Mouse (Mus musculus) limb, embryonic 10.5 days (tissue): ENCODE measurements at regions not wholly inside any gene's neighbourhood (a gene's known extent, or its start where the extent isn't known, plus 50 kb on each side); places are given as distances from the start of the nearest gene placed in this dataset.
A peak's percentile ranks its signal among the peaks of the same experiment; 100 is the strongest.

ENCODE experiments used
- DNase-seq: peaks from one replicate; pipeline ENCODE4 v3.0.0-alpha.2; 2017; ENCODE audit warnings: low spot score
- H3K27ac ChIP-seq: fragments of 300-500 bp; sonication (generic); 2 replicates; pipeline ENCODE4 v1.5.1; 2016; ENCODE audit warnings: mild to moderate bottlenecking
- H3K27me3 ChIP-seq: fragments of 300-500 bp; sonication (generic); 2 replicates; pipeline ENCODE4 v1.6.1; 2016; ENCODE audit warnings: low read depth, mild to moderate bottlenecking; ENCODE audit not compliant: poor library complexity, severe bottlenecking
- H3K36me3 ChIP-seq: fragments of 300-500 bp; sonication (generic); 2 replicates; pipeline ENCODE4 v1.6.1; 2016; ENCODE audit warnings: mild to moderate bottlenecking, moderate library complexity
- H3K4me1 ChIP-seq: fragments of 300-500 bp; sonication (generic); 2 replicates; pipeline ENCODE4 v1.6.1; 2016
- H3K4me3 ChIP-seq: fragments of 300-500 bp; sonication (generic); 2 replicates; pipeline ENCODE4 v1.5.1; 2016; ENCODE audit warnings: mild to moderate bottlenecking, moderate library complexity
- H3K9me3 ChIP-seq: fragments of 300-500 bp; sonication (generic); replicated peaks from 2 replicates; pipeline ENCODE4 v1.6.1; 2016; ENCODE audit warnings: mild to moderate bottlenecking
- WGBS: fragments of 180-500 bp; shearing (Covaris S2); methylation state at CpG from one replicate; pipeline ENCODE4 v1.1.7; 2016; 5-methylcytosine and 5-hydroxymethylcytosine counted together

DNA sequence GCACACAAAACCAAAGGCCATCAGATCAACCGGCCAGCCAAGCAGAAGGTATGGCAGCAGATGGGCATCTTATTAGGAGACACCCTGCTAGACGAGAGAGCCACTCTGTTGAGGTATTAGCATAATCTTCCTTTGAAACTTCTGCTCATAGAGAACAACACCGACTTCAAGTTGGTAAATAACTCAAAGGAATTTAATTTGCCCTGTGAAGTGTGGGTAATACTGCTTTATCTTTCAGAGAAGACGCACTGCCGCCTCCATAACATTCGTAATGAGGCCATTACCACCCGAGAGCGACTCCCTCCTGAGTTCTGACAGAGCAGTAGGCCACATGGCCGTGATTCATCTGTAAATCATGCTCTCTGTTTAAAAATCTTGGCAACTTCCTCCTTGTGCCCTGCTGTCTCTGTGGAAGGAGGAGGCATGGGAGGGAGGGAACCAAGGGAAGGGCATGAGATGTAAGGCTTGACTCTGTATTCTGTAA is 214.4 kb downstream of the Gm10260 start:
- Histone ChIP-seq H3K36me3 (no peaks in the 10 kb centered on the region), H3K27ac (no peak overlapping the region), H3K27me3 (no peaks in the 10 kb centered on the region), H3K9me3 (no peaks in the 10 kb centered on the region), H3K4me3 (no peak overlapping the region), H3K4me1 (peaks cover 19% of the 10 kb centered on the region)
- WGBS = 58% methylated on average over 9 of the region's 9 CpGs
- DNase-seq = no peak

DNA sequence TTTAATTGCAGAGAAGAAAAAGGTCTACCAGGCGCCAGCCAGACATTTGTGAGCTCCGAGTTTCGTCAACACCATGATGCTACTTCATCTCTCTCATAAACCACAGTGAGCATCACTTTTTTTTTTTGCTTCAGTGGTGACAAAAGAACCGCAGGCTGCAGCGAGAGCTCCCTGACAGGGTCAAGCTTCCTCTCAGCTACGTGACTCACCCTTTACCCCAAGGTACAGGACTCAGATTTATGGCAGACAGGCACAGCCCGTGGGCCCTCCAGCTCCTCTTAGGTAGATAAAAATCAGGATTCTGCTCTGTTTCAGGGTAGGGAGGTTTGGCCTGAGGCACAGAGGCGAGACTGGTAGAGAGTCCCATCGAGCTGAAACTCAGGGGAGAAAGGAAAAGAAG is 220.7 kb downstream of the Gm10260 start:
- no peak for DNase-seq
- WGBS = 58% methylated on average over 9 of the region's 9 CpGs
- Histone ChIP-seq H3K27me3 (no peaks in the 10 kb centered on the region), H3K36me3 (no peaks in the 10 kb centered on the region), H3K27ac (0 out of 2 replicates have a peak overlapping the region, but pooled peaks have one; percentile 19), H3K4me3 (no peak overlapping the region), H3K4me1 (peaks cover 19% of the 10 kb centered on the region; the same call in 1 of the 2 replicates), H3K9me3 (no peaks in the 10 kb centered on the region)

DNA sequence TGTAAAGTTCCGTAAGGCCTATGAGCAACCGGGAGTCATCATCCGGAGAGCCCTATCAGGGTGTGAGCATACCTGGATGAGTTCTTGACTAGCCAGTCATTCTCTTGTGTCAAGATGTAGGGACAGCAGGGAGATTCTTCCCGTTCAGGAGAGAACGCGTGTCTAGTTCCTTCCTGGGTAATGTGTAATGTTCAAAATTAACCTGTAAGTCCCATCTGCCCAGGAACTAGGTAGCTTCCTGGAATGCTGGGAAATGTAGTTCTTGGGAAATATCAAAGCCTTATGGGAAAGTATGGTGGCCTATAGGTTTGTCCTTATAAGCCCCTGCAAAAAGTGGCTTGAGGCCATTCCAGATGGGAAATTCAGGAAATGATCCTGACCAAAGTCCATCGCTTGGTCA is 222.0 kb downstream of the Gm10260 start:
- Histone ChIP-seq H3K27me3 (no peaks in the 10 kb centered on the region), H3K36me3 (no peaks in the 10 kb centered on the region), H3K4me1 (peaks cover 26% of the 10 kb centered on the region; the same call in 1 of the 2 replicates), H3K27ac (peak overlapping the region; percentile 25; the same call in 1 of the 2 replicates), H3K4me3 (no peak overlapping the region), H3K9me3 (no peaks in the 10 kb centered on the region)
- WGBS = 96% methylated on average over 7 of the region's 7 CpGs
- no peak for DNase-seq

DNA sequence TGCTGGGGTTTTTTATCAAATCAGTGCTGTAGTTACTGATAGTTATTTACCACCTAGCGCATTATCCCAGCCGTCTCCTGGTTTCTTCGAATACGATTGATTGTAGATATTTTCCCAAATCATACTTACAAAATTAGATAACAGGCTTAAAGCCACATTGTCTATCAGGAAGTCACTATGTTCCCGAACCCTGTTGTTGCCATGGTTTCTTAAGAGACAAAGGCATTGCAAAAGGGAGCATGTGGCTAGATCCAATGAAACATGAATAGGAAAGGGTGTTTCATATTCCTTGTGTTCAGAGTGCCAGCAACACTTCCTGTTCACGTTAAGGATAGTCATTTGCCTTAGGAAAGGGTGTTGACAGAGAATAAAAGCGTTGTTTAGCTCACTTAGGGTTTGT is 222.7 kb downstream of the Gm10260 start:
- H3K36me3 ChIP-seq = no peaks in the 10 kb centered on the region
- H3K4me1 ChIP-seq = peaks cover 26% of the 10 kb centered on the region; the same call in 1 of the 2 replicates
- 0 out of 2 replicates have a peak overlapping the region, but pooled peaks have one; percentile 25 for H3K27ac ChIP-seq
- WGBS = 86% methylated on average over 7 of the region's 7 CpGs
- DNase-seq = no peak
- H3K27me3 ChIP-seq = no peaks in the 10 kb centered on the region
- no peaks in the 10 kb centered on the region for H3K9me3 ChIP-seq
- H3K4me3 ChIP-seq = no peak overlapping the region

DNA sequence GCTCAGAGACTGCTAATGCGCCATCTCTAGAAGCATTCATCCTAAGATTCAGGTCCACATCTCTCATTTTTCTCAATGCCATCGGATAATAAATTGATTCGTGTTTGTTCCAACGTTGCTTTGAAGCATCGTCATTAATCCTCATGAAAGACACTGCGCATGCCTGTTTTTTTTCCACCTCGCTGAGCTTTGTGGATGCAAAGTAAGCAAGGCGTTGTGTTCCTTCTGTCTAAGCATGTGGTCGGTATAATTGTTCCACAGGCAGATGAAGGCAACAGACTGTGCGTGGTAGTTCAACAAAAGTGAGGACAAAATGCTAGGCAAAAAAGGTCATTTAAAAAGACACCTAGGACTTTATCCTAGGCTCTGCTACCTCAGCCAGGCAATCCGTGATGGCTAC is 223.2 kb downstream of the Gm10260 start:
- H3K9me3 ChIP-seq = no peaks in the 10 kb centered on the region
- 89% methylated on average over 11 of the region's 11 CpGs for WGBS
- no peak for DNase-seq
- H3K27me3 ChIP-seq = no peaks in the 10 kb centered on the region
- H3K27ac ChIP-seq = 0 out of 2 replicates have a peak overlapping the region, but pooled peaks have one; percentile 14
- H3K4me3 ChIP-seq = no peak overlapping the region
- H3K4me1 ChIP-seq = peaks cover 26% of the 10 kb centered on the region; the same call in 1 of the 2 replicates
- H3K36me3 ChIP-seq = no peaks in the 10 kb centered on the region

DNA sequence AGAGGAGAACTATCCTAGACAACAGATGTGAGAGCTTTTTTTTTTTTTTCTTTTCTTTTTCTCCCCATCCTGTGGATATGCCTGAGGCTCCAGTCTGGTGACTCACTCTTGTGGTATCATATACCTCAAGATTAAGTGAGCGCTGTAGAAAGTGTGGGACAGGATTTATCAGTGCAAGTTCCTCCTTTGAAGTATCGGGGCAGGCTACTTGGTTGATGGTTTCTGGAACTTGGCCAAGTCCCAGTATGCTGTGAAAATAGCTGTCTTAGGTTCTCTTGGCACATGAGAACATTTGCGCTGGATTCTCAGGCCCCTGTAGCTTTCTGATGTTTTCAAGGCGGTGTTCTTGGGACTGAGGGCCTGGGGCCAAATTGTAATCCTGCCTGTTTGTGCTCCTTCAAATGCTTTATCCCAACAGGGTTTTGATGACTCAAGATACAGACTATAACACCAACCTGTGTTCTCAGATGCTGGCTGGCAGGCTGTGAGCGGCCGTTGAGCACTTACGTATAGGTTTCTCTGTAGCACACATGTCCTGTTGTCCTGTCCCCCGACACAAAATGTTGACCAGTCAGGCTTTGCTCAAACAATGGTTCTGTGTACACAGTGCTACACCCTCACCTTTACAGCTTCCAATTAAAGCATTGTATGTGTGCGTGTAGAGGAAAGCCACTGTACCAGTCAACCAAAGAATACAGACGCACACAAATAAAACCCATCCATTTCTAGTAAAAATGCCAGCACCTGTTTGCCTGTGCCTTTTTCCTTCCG is 226.4 kb downstream of the Gm10260 start:
- Histone ChIP-seq H3K9me3 (no peaks in the 10 kb centered on the region), H3K27ac (no peak overlapping the region), H3K27me3 (no peaks in the 10 kb centered on the region), H3K36me3 (no peaks in the 10 kb centered on the region), H3K4me1 (peaks cover 35% of the 10 kb centered on the region), H3K4me3 (no peak overlapping the region)
- 87% methylated on average over 11 of the region's 11 CpGs for WGBS
- DNase-seq = no peak

DNA sequence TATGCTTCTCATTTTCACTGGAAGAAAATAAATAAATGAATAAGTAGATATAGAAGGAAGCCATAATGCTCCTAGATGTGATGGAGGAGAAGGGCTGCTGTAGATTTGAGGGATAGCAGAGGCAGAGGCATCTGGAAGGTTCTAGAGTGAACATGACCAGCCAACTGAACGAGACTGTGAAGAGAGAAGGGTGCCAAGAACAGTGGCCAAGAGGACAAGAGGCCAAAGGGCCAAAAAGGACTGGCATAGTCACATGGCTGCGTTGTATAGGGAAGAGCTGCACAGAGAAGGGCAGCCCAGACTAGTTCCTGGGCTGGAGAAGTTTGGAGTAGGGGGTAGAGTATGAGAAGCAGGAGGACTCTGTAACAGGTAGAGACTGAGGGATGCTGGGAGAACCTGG is 229.3 kb downstream of the Gm10260 start:
- peaks cover 33% of the 10 kb centered on the region for H3K4me1 ChIP-seq
- WGBS = 86% methylated on average over 2 of the region's 2 CpGs
- no peaks in the 10 kb centered on the region for H3K27me3 ChIP-seq
- H3K9me3 ChIP-seq = no peaks in the 10 kb centered on the region
- no peak overlapping the region for H3K4me3 ChIP-seq
- no peak for DNase-seq
- peak overlapping the region; percentile 65 for H3K27ac ChIP-seq
- H3K36me3 ChIP-seq = no peaks in the 10 kb centered on the region

DNA sequence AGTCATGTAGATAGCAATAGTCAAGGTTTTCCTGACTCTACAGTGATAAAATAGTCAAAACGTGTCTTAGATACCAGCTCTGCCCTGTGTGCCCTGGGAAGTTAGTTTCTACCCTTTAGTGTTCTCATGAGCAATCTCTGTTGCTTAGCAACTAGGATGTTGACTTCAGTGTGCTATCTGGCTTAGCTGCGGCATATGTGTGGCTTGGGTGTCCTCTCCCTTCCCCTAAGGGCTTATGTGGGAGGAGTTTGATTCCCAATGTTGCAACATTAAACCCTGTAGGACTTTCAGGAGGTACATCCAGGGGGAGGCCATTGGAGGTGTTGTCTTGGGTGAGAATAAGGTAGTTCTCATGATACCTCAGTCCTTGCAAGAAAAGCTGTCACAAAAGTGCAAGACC is 229.9 kb downstream of the Gm10260 start:
- no peak for DNase-seq

DNA sequence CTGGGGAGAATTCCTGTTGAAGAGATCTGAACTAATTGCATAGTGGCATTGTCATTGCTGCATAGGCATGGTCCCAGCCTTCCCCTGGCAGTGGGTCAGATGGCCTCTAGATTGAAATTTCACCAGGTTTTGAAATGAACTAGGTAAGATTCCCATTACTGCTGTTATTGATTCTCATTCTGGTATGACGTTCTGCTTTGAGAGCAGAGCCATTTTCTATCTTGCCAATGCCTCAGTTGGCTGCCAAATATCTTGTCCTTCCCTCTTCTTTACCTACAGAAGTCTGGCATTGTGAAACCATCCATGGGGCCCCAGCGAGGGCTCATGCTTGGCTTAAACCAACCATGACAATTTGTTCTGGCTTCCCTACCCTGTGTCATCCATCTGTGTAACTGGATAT is 232.5 kb downstream of the Gm10260 start:
- no peaks in the 10 kb centered on the region for H3K9me3 ChIP-seq
- H3K4me1 ChIP-seq = peaks cover 52% of the 10 kb centered on the region
- no peaks in the 10 kb centered on the region for H3K27me3 ChIP-seq
- 92% methylated on average over 2 of the region's 2 CpGs for WGBS
- no peaks in the 10 kb centered on the region for H3K36me3 ChIP-seq
- no peak for DNase-seq
- H3K4me3 ChIP-seq = no peak overlapping the region
- H3K27ac ChIP-seq = no peak overlapping the region

More for the DNA sequence above, 229.9 kb downstream of the Gm10260 start:
- 59% methylated on average over 2 of the region's 2 CpGs for WGBS
- Histone ChIP-seq H3K27ac (peak overlapping the region; percentile 65), H3K4me1 (peaks cover 36% of the 10 kb centered on the region), H3K36me3 (no peaks in the 10 kb centered on the region), H3K27me3 (no peaks in the 10 kb centered on the region), H3K4me3 (no peak overlapping the region), H3K9me3 (no peaks in the 10 kb centered on the region)

DNA sequence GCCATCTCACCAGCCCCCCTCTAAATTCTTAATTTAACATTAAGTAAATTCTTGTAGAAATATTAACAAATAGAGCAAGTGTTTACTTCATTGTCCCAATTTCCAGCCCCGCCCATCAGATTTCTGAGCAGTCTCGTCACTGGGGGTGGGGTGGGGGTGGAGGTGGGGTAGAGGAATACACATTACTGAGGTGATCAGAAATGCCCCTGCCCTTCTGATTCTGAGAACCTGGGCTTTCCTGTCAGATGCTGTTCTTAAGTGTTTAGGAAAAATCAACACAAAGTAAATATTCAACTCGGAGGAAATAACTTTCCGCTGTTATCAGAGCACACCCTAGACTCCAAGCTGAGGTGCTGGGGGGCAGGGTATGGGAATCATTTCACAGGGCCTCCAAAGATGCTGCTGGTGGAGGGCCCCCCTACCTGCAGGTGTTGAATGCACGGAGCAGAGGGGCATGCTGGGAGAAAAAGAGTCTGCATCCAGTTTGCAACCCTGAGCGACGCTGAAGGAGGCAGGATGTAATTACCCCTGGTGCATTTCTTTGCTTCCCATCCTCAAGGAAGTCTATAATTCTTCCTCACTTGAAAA is 235.5 kb downstream of the Gm10260 start:
- no peak overlapping the region for H3K4me3 ChIP-seq
- peak overlapping the region; percentile 46 for H3K27ac ChIP-seq
- no peak for DNase-seq
- no peaks in the 10 kb centered on the region for H3K27me3 ChIP-seq
- peaks cover 58% of the 10 kb centered on the region for H3K4me1 ChIP-seq
- no peaks in the 10 kb centered on the region for H3K9me3 ChIP-seq
- WGBS = 57% methylated on average over 7 of the region's 7 CpGs
- H3K36me3 ChIP-seq = no peaks in the 10 kb centered on the region

DNA sequence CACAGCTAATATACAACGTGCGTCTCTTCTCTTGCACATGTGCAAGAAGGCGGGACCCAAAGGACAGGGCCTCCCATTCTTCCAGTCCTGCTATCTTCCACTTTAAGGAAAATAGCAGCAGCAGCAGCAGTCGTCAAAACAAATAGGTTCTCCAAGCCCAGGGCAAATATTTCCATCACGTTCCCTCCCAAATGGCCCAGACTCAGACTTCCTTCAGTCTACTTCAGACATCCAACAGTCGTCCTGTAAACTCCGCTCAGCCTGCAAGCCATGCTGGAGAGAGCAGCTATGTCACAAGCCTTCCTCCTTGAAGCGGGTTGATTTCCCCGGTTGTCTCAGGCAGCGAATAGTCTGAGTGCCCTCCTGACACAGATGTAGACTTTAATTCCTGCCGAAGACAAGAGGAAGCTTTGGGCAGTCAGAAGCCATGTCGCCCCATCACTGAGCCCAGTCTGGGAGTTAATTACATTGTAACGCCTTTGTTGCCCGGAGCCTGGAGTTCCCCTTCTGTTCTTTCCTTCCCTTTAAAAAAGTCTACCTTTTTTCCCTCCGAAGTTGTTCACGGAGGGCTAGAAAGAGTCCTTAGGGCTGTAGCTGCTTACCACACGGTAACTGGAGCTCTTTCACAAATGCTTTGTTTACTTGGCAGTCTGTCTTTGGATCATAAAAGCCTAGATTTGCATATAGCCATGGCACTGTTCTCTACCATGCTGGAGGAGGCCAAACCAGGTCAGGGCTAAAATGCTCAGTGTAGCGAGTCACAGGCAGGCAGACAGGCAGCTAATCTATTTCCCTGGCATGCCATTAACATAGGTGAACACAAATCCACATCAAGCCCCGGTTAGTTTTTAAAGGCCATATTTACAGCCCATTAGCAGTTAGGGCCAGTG is 236.7 kb downstream of the Gm10260 start:
- Histone ChIP-seq H3K9me3 (no peaks in the 10 kb centered on the region), H3K27me3 (no peaks in the 10 kb centered on the region), H3K27ac (peak overlapping the region; percentile 86), H3K36me3 (no peaks in the 10 kb centered on the region), H3K4me1 (peaks cover 50% of the 10 kb centered on the region), H3K4me3 (no peak overlapping the region)
- DNase-seq = peak; percentile 52
- WGBS = 39% methylated on average over 19 of the region's 19 CpGs

DNA sequence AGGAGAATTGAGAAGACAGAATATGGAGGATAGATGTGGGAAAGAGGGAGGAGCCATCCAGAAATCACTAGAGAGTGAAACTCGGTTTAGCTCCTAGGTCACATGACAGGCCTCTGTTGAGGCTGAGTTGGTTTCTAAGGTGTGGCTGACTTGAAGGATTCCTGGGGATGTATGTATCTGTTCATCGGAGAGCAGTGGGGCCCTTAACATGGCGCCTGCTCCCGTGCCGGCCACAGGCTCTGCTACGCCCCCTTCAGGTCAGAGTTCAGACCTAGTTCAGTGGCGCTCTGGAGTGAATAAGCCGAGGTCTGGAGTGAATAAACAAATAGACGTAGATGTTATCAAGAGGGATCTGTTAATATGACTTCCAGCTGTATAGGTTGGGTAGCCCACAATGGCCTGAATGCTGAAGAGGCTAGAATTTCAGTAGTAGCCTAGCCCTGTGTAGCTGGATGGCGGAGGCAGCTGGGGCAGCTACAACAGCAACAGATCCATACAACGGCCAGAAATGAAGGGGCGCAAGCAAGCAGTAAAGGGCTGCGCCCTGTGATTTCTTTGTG is 239.4 kb downstream of the Gm10260 start:
- Histone ChIP-seq H3K4me1 (peaks cover 43% of the 10 kb centered on the region), H3K4me3 (no peak overlapping the region), H3K36me3 (no peaks in the 10 kb centered on the region), H3K27me3 (no peaks in the 10 kb centered on the region), H3K27ac (no peak overlapping the region), H3K9me3 (no peaks in the 10 kb centered on the region)
- DNase-seq = no peak
- WGBS = 86% methylated on average over 13 of the region's 13 CpGs
